Mouse (Mus musculus): ENCODE measurements around the gene C130074G19Rik.

C130074G19Rik gene

GRCm38 (mm10) chr1:184844326-184845066 lies 38.5 kb downstream of the C130074G19Rik start:
- DNase-seq (ENCODE audit: extremely low read depth, low read depth), result peak; percentile 52

DNA sequence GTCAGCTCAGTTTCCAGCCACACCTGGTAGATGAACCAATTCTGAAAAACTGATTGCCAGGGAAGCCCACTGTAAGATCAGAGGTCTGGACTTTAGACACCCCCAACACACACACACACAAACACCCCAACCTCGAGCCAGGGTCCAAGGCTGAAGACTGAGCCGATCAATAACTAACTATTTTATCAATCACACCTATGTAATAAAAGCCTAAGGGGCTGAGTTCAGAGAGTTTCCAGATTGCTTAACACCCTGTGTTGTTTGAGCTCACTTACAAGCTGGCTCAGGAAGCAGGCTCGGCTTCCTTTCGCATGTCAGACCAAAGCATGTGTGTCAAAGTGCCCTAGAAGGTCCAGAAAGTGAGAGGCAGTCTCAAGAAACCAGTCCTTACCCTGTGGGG lies 45.4 kb downstream of the C130074G19Rik start:
- no peak for DNase-seq (ENCODE audit: extremely low read depth, low read depth)

DNA sequence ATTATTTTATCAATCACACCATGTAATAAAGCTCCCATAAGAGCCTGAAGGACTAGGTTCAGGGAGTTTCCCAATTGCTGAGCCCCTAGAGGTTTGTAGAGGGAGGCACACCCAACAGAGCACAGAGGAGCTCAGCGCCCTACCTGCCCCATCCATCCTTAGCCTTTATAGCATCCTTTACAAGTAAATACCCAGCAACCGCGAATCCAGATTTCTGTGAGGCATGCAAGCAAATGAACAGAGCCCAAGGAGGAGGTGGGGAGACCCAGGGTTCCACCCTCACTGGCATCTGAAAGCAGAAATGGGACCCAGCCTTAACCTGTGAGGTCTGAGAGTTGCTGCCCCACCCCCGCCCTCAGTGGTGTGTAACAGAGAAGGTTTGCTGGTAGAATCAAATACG lies 46.7 kb downstream of the C130074G19Rik start:
- DNase-seq (ENCODE audit: extremely low read depth, low read depth), result no peak

DNA sequence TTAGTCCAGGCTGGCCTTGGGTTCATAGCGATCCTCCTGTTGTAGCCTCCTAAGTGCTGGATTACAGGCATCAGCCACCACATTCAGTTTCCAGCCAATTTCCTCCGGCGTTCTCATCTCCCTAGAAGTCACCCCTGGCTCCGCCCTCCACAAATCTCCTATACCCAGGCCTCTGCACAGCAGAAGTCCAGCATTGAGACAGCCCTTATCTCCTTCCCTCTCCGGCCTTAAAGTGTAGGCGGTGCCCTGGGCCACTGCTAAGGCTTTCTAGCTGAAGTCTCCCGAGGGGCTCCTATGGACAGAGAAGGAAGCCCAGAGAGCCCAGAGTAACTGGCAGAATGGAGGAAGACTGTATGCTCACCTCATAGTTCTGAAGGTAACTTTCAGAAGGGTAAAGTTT lies 49.5 kb downstream of the C130074G19Rik start:
- no peak for DNase-seq (ENCODE audit: extremely low read depth, low read depth)

GRCm38 (mm10) chr1:184832211-184832610 lies 50.8 kb downstream of the C130074G19Rik start:
- no peak for DNase-seq (ENCODE audit: extremely low read depth, low read depth)

DNA sequence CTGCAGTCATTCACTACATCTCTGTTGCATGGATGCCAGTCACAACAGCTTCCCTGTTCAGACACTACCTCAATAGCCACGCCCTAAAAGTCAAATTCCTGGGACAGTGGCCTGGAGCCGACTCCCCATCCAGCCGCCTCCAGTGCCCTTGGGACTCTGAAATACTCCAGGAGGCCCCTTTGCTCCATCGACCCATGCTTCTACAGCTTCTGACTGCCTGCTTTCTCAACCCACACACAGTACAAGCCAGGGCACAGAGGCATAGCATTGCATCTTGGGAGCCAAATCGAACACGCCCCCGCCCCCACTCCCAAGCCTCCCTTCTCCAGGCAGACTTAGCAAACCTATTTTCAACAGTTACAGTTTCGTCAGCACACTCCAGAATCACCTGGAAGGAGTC lies 53.1 kb downstream of the C130074G19Rik start:
- DNase-seq (ENCODE audit: extremely low read depth, low read depth), result no peak

GRCm38 (mm10) chr1:184827175-184827701 lies 55.8 kb downstream of the C130074G19Rik start:
- no peak for DNase-seq (ENCODE audit: extremely low read depth, low read depth)

DNA sequence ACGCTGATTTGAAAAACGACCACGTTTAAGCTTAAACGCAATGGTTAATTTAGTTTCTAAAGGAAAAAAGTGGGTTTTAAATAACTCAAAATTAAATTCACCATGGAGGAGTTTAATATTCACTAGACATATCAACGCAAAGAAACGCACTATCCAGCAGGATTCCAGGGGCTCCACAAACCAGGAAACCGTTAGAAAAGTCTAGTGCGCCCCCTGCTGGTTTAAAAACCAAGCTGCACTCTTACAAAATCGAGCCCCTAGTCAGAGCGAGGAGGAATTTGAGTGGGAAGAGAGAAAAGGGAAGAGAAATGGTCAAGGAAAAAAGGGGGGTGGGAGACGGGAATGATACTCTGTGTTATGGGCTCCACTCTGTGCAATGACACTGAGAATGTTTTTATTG lies 57.9 kb downstream of the C130074G19Rik start:
- no peak for DNase-seq (ENCODE audit: extremely low read depth, low read depth)

GRCm38 (mm10) chr1:184824439-184824851 lies 58.6 kb downstream of the C130074G19Rik start:
- DNase-seq (ENCODE audit: extremely low read depth, low read depth), result peak; percentile 51

DNA sequence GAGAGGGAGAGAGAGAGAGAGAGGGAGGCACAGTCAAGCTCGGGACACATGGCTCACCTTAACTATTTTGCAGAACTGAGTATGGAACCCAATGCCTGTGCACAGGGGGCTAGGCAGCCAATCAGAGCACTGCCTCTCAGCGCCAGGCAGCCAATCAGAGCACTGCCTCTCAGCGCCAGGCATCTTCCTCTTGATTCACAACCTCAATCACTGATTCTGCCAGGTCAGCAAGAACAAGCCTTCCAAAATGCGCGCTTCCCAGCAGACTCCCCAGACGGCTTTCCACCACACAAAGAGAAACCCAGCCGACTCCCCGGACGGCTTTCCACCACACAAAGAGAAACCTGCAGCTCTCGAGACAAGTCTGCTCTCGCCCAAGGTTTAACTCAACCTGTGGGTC lies 60.3 kb downstream of the C130074G19Rik start:
- DNase-seq (ENCODE audit: extremely low read depth, low read depth), result no peak

Measured in MEL-GATA-1-ER (cell line).